Mouse (Mus musculus) cerebellum, adult 9-10 months (tissue): ENCODE results near the gene Cdh1.
A peak's percentile ranks its signal among the peaks of the same experiment; 100 is the strongest.

Source experiments
- DNase-seq: peaks from one replicate; pipeline ENCODE4 v3.0.0; 2022

Cdh1 gene

GRCm38 (mm10) chr8:106674894-106675293, 71.7 kb downstream of the Cdh1 start:
- DNase-seq = no peak

- DNase-seq = peak; percentile 91
Observed at GRCm38 (mm10) chr8:106682971-106683668, 80.0 kb downstream of the Cdh1 start, which contains the start of gene Tango6. TSS of gene Tango6 (plus strand) at chr8:106683068.

- DNase-seq = peak; percentile 32
Observed at GRCm38 (mm10) chr8:106684387-106684786, 81.2 kb downstream of the Cdh1 start.

- peak; percentile 51 for DNase-seq
Observed at GRCm38 (mm10) chr8:106687479-106687878, 84.3 kb downstream of the Cdh1 start.

GRCm38 (mm10) chr8:106697748-106698248, 94.6 kb downstream of the Cdh1 start:
- DNase-seq = no peak

GRCm38 (mm10) chr8:106699588-106699987, 96.4 kb downstream of the Cdh1 start:
- no peak for DNase-seq

- DNase-seq = no peak
Observed at GRCm38 (mm10) chr8:106700131-106700530, 97.0 kb downstream of the Cdh1 start.

GRCm38 (mm10) chr8:106701360-106701759, 98.2 kb downstream of the Cdh1 start:
- no peak for DNase-seq

- DNase-seq = no peak
Observed at GRCm38 (mm10) chr8:106704199-106704900, 101.2 kb downstream of the Cdh1 start.

GRCm38 (mm10) chr8:106704901-106705321, 101.8 kb downstream of the Cdh1 start:
- DNase-seq = no peak

GRCm38 (mm10) chr8:106706194-106706593, 103.0 kb downstream of the Cdh1 start:
- DNase-seq = no peak

GRCm38 (mm10) chr8:106710002-106710401, 106.9 kb downstream of the Cdh1 start:
- no peak for DNase-seq

GRCm38 (mm10) chr8:106712487-106712886, 109.3 kb downstream of the Cdh1 start:
- DNase-seq = no peak

- DNase-seq = no peak
Observed at GRCm38 (mm10) chr8:106714297-106714696, 111.1 kb downstream of the Cdh1 start.

GRCm38 (mm10) chr8:106718091-106718500, 114.9 kb downstream of the Cdh1 start:
- DNase-seq = peak; percentile 80
